Mouse (Mus musculus): ENCODE results near the gene Gbp4. TPM values are rescaled to one million over a fixed set of nuclear protein-coding genes. Genes with fewer than 3 reads are reported as not detected.
"Not testable (repeated sequence)": the region's sequence is repeated elsewhere in the genome, so short reads cannot be mapped to it uniquely, and the experiment has no call there.

The Gbp4 gene
- polyA plus RNA-seq, 1 experiment from 2014 or later, result 0.24 TPM

DNA sequence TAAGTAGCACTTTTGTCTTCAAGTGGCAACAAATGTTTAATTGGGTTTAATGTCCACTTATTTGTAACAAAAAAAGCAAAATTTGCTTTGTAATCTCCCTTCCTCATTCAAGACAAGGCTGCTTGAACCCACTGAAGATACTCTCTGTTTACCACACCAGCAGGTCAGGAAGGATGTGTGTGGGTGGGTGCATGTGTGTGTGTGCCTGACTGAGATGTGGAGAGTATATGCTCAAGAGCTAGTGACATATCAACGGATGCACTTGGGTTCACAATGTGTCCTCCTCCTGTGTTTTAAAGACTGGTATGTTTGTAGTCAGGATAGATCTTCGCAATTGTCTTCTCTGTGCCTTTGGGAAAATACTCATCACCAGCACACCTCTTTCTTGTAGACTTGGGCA, 24.7 kb downstream of the Gbp4 start:
- 93% methylated on average over 2 of the region's 2 CpGs for WGBS
- Histone ChIP-seq H3K4me1 (no peaks in the 10 kb centered on the region), H3K27ac (no peak overlapping the region), H3K4me3 (no peak overlapping the region), H3K4me2 (no peak overlapping the region), H3K9me3 (no peaks in the 10 kb centered on the region), H3K27me3 (no peaks in the 10 kb centered on the region), H3K36me3 (no peaks in the 10 kb centered on the region), H3K9ac (no peak overlapping the region)
- ATAC-seq (ENCODE audit: insufficient number of reproducible peaks, low FRiP score, low TSS enrichment, low read depth), result no peak

- no peaks in the 10 kb centered on the region for H3K27me3 ChIP-seq
- H3K9me3 ChIP-seq, result no peaks in the 10 kb centered on the region
- no peaks in the 10 kb centered on the region for H3K4me1 ChIP-seq
- no peak overlapping the region for H3K4me2 ChIP-seq
- no peaks in the 10 kb centered on the region for H3K36me3 ChIP-seq
- ATAC-seq (ENCODE audit: insufficient number of reproducible peaks, low FRiP score, low TSS enrichment, low read depth), result no peak
- no peak overlapping the region for H3K27ac ChIP-seq
- no peak overlapping the region for H3K9ac ChIP-seq
- H3K4me3 ChIP-seq, result no peak overlapping the region
- 87% methylated on average over 5 of the region's 5 CpGs for WGBS
Measured at GRCm38 (mm10) chr5:105113656-105114055, 25.7 kb downstream of the Gbp4 start.

DNA sequence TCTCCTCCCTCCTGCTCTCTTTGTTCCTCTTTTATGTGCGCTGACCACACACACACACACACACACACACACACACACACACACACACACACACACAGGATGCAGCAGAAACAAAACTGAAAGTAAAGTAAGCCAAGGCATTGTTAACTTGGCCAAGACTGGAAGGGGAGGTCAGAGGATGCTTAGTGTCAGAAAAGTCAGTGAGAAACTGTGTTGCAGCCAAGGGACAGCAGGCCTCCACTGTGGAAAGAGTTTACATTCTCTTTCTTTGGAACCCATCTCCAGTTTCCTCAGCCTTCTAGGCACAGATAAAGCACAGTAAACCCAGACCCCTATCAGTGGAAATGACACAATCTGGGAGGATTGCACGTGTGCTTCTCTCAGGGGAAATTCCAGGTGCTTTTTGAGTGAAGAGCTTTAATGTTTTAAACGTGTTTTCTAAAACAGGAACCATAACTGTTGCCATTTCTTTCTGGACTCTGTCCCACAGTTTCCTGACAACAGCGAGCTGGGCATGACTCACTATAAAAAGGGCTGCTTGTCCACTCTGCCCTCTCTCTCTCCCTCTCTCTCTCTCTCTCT, 29.0 kb downstream of the Gbp4 start:
- not testable (repeated sequence) for H3K27me3 ChIP-seq; H3K4me3 ChIP-seq; H3K36me3 ChIP-seq; H3K9me3 ChIP-seq; H3K4me2 ChIP-seq; H3K4me1 ChIP-seq; ATAC-seq (ENCODE audit: insufficient number of reproducible peaks, low FRiP score, low TSS enrichment, low read depth); H3K9ac ChIP-seq; H3K27ac ChIP-seq
- WGBS, result 14% methylated on average over 4 of the region's 4 CpGs

DNA sequence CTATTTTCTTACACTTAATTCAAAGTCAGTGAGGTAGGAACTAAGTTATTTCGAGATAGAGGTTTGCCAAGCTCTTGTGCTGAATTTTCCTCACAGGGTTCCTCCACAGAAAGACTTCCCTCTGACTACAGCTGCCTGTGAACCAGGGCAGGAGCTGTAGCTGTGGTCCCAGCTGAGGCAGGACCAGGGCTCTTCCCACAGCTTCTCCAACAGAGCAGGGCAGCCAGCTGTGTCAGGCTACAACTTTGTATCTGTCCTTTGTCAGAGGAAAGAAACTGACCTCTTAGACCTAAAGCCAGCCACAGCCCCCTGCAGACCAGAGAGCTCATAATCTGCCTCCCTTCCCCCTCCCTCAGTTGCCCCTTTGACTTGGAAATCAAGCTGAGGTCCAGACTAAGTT, 29.6 kb downstream of the Gbp4 start:
- H3K27ac ChIP-seq; H3K4me2 ChIP-seq; ATAC-seq (ENCODE audit: insufficient number of reproducible peaks, low FRiP score, low TSS enrichment, low read depth); H3K27me3 ChIP-seq; H3K36me3 ChIP-seq; H3K9ac ChIP-seq; H3K4me1 ChIP-seq; H3K9me3 ChIP-seq; H3K4me3 ChIP-seq: not testable (repeated sequence)
- 54% methylated on average over 1 of the region's 1 CpGs for WGBS

- H3K27ac ChIP-seq; H3K4me1 ChIP-seq; H3K27me3 ChIP-seq; H3K36me3 ChIP-seq; H3K4me2 ChIP-seq; H3K9ac ChIP-seq; H3K9me3 ChIP-seq; H3K4me3 ChIP-seq; ATAC-seq (ENCODE audit: insufficient number of reproducible peaks, low FRiP score, low TSS enrichment, low read depth): not testable (repeated sequence)
- WGBS, result 78% methylated on average over 2 of the region's 2 CpGs
Measured at GRCm38 (mm10) chr5:105105689-105106088, 33.7 kb downstream of the Gbp4 start.

GRCm38 (mm10) chr5:105081900-105082299, 57.5 kb downstream of the Gbp4 start:
- Histone ChIP-seq H3K9ac (no peak overlapping the region), H3K4me1 (no peaks in the 10 kb centered on the region), H3K36me3 (no peaks in the 10 kb centered on the region), H3K9me3 (no peaks in the 10 kb centered on the region), H3K27me3 (no peaks in the 10 kb centered on the region), H3K4me3 (no peak overlapping the region), H3K27ac (no peak overlapping the region), H3K4me2 (no peak overlapping the region)
- ATAC-seq (ENCODE audit: insufficient number of reproducible peaks, low FRiP score, low TSS enrichment, low read depth), result no peak

- H3K4me2 ChIP-seq; H3K4me3 ChIP-seq; H3K9ac ChIP-seq; H3K36me3 ChIP-seq; H3K9me3 ChIP-seq; H3K4me1 ChIP-seq; H3K27me3 ChIP-seq; ATAC-seq (ENCODE audit: insufficient number of reproducible peaks, low FRiP score, low TSS enrichment, low read depth); H3K27ac ChIP-seq: not testable (repeated sequence)
Measured at GRCm38 (mm10) chr5:105068356-105068755, 71.0 kb downstream of the Gbp4 start.

Other genes with a start within 250 kb of the Gbp4 start
- gene Abcg3, start 156.9 kb downstream of the Gbp4 start, polyA plus RNA-seq (2015; fragmentation: Nextera tagmentation; extraction: Ambion mirVana), result 1.0 and 1.2 TPM in 2 replicates
- gene Gbp9, start within 50 bp of the Gbp4 start, polyA plus RNA-seq (2015; fragmentation: Nextera tagmentation; extraction: Ambion mirVana), result 2.3 and 2.5 TPM in 2 replicates
- gene Gbp8, start within 50 bp of the Gbp4 start, polyA plus RNA-seq (2015; fragmentation: Nextera tagmentation; extraction: Ambion mirVana), result 0.32 and 0.35 TPM in 2 replicates
- gene Gbp10, start 99.9 kb upstream of the Gbp4 start, polyA plus RNA-seq (2015; fragmentation: Nextera tagmentation; extraction: Ambion mirVana), result not detected in 2 replicates
- gene Gm43302, start 154.1 kb upstream of the Gbp4 start, polyA plus RNA-seq (2015; fragmentation: Nextera tagmentation; extraction: Ambion mirVana), result 0.30 TPM in 1 of 2 replicates, not detected in the other
- 1.9 and 2.0 TPM in 2 replicates for gene Gbp6, start 154.1 kb upstream of the Gbp4 start, polyA plus RNA-seq (2015; fragmentation: Nextera tagmentation; extraction: Ambion mirVana)

All from limb, embryonic 15.5 days (tissue).